Mouse (Mus musculus) brain, embryonic 14.5 days (tissue): ENCODE data around the gene Tnfrsf18. TPM values are rescaled to one million over a fixed set of nuclear protein-coding genes. Genes with fewer than 3 reads are reported as not detected.

ENCODE experiments used
- DNase-seq: peaks from one replicate; pipeline ENCODE4 v3.0.0-alpha.2; 2011; ENCODE audit warnings: low read depth
- CTCF ChIP-seq: fragments of 200-500 bp; IDR thresholded peaks from 2 replicates; pipeline ENCODE4 v1.5.1; 2012; ENCODE audit warnings: inconsistent platforms, mild to moderate bottlenecking, moderate library complexity, borderline replicate concordance; ENCODE audit not compliant: insufficient read depth, insufficient read length; ENCODE audit errors: extremely low read depth
- POLR2A ChIP-seq: fragments of 200-500 bp; IDR thresholded peaks from 2 replicates; pipeline ENCODE4 v1.6.1; 2012; ENCODE audit warnings: mild to moderate bottlenecking, inconsistent platforms, borderline replicate concordance; ENCODE audit not compliant: poor library complexity, insufficient read depth, insufficient read length, severe bottlenecking; ENCODE audit errors: extremely low read depth
- polyA plus RNA-seq: library from polyadenylated mRNA; depleted of rRNA; stranded (reverse); fragments of >200 nt; gene quantifications from 2 replicates; pipeline ENCODE4 v1.2.3, GENCODE M21; 2012; rRNA removed

The Tnfrsf18 gene
- 0.24 and 0.25 TPM in 2 replicates for polyA plus RNA-seq

GRCm38 (mm10) chr4:156026013-156026412 lies at the start of gene Tnfrsf18:
Tnfrsf18 (plus strand) TSS chr4:156026164.
- DNase-seq: peak; percentile 4
- TF ChIP-seq POLR2A (no peak), CTCF (no peak)

DNA sequence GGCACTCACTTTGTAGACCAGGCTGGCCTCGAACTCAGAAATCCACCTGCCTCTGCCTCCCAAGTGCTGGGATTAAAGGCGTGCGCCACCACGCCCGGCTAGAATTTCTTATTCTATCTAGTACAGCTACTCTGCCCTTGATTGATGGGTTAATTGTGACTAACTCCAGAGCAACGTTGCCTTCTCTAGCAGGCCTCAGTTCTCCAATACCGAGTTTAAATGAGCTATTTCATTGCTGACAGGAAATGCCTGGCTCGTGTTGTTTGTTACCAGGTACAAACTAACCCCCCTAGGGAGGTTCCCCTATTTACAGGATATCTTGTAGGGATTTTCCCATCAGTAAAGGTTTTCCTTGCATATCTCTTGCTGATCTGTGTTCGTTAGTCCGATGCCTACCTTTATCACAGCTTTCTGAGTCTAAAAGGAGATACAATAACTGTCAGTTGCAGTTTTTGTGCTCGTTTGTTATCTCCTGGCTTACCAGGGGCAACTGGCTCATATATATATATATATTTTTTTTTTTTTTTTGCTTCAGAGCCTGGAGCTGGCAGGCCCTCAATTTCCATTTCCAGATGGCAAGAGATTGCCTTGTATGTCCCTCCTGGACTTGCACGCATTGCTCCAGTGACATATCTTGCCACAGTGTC lies 44.4 kb upstream of the Tnfrsf18 start:
- TF ChIP-seq POLR2A (no peak), CTCF (no peak)
- DNase-seq: no peak

GRCm38 (mm10) chr4:155983788-155984187 lies 42.2 kb upstream of the Tnfrsf18 start:
- TF ChIP-seq CTCF (no peak), POLR2A (no peak)
- DNase-seq: peak; percentile 32

GRCm38 (mm10) chr4:155991211-155991907 lies 34.6 kb upstream of the Tnfrsf18 start:
- DNase-seq: no peak
- no peak for TF ChIP-seq POLR2A
- TF ChIP-seq CTCF: no peak

- TF ChIP-seq POLR2A (no peak), CTCF (no peak)
- no peak for DNase-seq
Observed at GRCm38 (mm10) chr4:155991908-155992230, 34.1 kb upstream of the Tnfrsf18 start.

DNA sequence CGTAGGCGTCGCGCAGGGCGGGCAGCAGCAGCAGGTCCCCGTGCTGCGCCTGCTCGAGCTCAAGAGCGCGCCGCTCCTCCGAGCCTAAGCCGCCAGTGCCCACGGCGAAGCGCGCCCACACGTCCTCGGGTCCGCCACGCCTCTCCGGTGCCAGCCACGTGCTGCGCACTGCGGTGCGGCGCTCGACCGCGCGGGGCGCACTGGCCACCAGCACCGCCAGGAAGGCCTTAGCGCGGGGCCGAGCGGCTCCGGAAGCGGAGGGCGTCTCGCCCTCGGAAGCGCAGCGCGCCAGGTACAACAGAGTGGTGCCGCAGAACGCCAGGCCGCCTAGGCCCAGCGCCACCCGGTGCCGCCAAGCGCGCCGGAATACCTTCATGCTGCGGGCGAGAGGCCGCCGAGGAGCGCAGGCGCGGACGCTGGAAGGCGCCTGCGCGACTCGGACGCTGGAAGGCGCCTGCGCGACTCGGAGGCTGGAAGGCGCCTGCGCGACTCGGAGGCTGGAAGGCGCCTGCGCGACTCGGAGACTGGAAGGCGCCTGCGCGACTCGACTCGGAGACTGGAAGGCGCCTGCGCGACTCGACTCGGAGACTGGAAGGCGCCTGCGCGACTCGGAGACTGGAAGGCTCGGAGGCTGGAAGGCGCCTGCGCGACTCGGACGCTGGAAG lies 33.6 kb upstream of the Tnfrsf18 start, which contains the start of the genes B3galt6 and Sdf4:
TSS of gene B3galt6 (minus strand) at position 409 of the 665 bp plus-strand sequence.
TSS of gene Sdf4 (plus strand) at position 632 of the 665 bp plus-strand sequence.
- TF ChIP-seq POLR2A (peak; percentile 85), CTCF (peak; percentile 74)
- DNase-seq: peak; percentile 98

- TF ChIP-seq CTCF (no peak), POLR2A (peak; percentile 69; the same call in 1 of the 2 replicates)
Observed at GRCm38 (mm10) chr4:155992906-155993547, 32.9 kb upstream of the Tnfrsf18 start.

GRCm38 (mm10) chr4:155993606-155994005 lies 32.4 kb upstream of the Tnfrsf18 start:
- TF ChIP-seq CTCF (no peak), POLR2A (no peak)
- DNase-seq: no peak

More at GRCm38 (mm10) chr4:155992906-155993547, 32.9 kb upstream of the Tnfrsf18 start:
- DNase-seq: peak; percentile 98

DNA sequence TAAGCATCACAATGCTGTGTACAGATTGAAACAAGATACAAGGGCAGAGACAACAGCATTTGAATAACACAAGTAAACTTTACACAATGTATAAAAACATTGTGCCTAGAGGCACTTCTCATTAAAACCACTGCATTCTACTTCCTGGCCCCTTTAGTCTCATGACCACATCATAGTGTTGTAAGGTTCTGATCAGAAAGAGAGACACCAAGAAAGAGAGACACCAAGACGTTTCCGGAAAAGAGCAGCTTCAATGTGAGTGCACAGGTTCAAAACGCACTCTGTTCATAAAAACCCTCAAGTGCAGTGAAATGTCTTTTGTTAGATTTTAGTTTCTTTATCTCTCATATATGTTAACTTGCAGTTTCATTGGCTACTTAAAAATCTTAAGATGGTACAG lies 21.9 kb upstream of the Tnfrsf18 start:
- no peak for DNase-seq

DNA sequence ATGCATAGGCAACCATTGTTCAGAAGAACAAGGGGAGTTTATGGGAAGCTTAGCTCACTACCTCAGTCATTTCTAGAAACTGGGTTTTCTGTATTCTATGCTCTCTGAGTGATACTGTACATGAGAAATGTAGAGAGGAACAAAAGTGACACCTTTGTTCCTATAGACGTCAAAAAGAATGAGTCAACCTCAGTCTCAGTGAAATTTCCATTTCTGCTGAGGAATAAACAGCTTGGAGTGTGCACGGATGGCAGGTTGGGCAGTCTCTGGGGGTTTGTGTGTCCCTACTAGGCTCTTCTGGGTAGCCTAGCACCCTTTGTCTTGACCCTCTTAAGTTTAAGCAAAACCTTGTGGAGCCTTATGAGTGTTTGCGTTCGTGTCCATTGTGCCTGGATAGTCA lies 17.6 kb upstream of the Tnfrsf18 start:
- no peak for DNase-seq
- TF ChIP-seq CTCF (no peak), POLR2A (no peak)

More for the DNA sequence above, 21.9 kb upstream of the Tnfrsf18 start:
- TF ChIP-seq CTCF (no peak), POLR2A (no peak)

- DNase-seq: no peak
- TF ChIP-seq CTCF: no peak
- TF ChIP-seq POLR2A: no peak
Observed at GRCm38 (mm10) chr4:156013637-156014036, 12.3 kb upstream of the Tnfrsf18 start, which contains the start of gene Tnfrsf4. Tnfrsf4 (plus strand) TSS chr4:156013843.
